Comparison of ENCODE assay signal across 25 mouse cellular contexts in genomic region chr7:83779028-83779427, GRCm38 (mm10). TPM values are rescaled to one million over a fixed set of nuclear protein-coding genes. Genes with fewer than 3 reads are reported as not detected.
"Had no signal": no experiment of that assay in that cellular context is flagged by ENCODE, and none has a peak within 500 bp of the region (broad histone marks: within the 10 kb centered on the region; RNA-seq: fewer than 3 reads in every experiment).

No protein-coding gene starts in this region.

- DNase-seq: liver, postnatal 0 days; lung, adult 2 months; lung, postnatal 4 days; midbrain, embryonic 14.5 days; retina, postnatal 1 day; right cerebral cortex, adult 18-20 months; right cerebral cortex, postnatal 25 days; right cerebral cortex, postnatal 4 days; spleen, adult 18-20 months; thymus, adult 18-20 months; thymus, postnatal 14 days; thymus, postnatal 36 days had no signal

- H3K9ac ChIP-seq: liver, postnatal 0 days; lung, embryonic 15.5 days; midbrain, embryonic 12.5 days; neural tube, embryonic 13.5 days; neural tube, embryonic 15.5 days had no signal

- H3K36me3 ChIP-seq: lung, embryonic 15.5 days; midbrain, embryonic 10.5 days; midbrain, embryonic 12.5 days; neural tube, embryonic 13.5 days; neural tube, embryonic 15.5 days had no signal

- H3K4me1 ChIP-seq: lung, embryonic 15.5 days; midbrain, embryonic 10.5 days; midbrain, embryonic 12.5 days; neural tube, embryonic 13.5 days; neural tube, embryonic 15.5 days had no signal

- H3K9me3 ChIP-seq: lung, embryonic 15.5 days; midbrain, embryonic 10.5 days; midbrain, embryonic 12.5 days; neural tube, embryonic 13.5 days; neural tube, embryonic 15.5 days had no signal

- H3K4me3 ChIP-seq: lung, embryonic 15.5 days; midbrain, embryonic 10.5 days; midbrain, embryonic 12.5 days; myocyte; neural tube, embryonic 13.5 days; neural tube, embryonic 15.5 days had no signal

- H3K27ac ChIP-seq: lung, embryonic 15.5 days; midbrain, embryonic 10.5 days; midbrain, embryonic 12.5 days; neural tube, embryonic 13.5 days; neural tube, embryonic 15.5 days had no signal

- ATAC-seq: liver, postnatal 0 days; lung, postnatal 0 days; midbrain, embryonic 16.5 days had no signal

- H3K4me2 ChIP-seq: lung, embryonic 15.5 days; midbrain, embryonic 12.5 days; neural tube, embryonic 13.5 days; neural tube, embryonic 15.5 days had no signal

- H3K27me3 ChIP-seq: lung, embryonic 15.5 days; midbrain, embryonic 12.5 days; neural tube, embryonic 13.5 days; neural tube, embryonic 15.5 days had no signal

RNA-seq across cellular contexts. Expression of gene Cfap161, which starts 15.7 kb away (rescaled TPM):
- total RNA-seq: megakaryocyte, adult 5-6 weeks; megakaryocyte-erythroid progenitor cell, adult 5-6 weeks had no signal
- polyA plus RNA-seq: liver, postnatal 0 days; midbrain, embryonic 12.5 days; neural tube, embryonic 11.5 days; neural tube, embryonic 13.5 days; small intestine, adult 2 months; stomach, embryonic 16.5 days had no signal
